Mouse (Mus musculus): ENCODE results near the gene Olfr316. TPM values are rescaled to one million over a fixed set of nuclear protein-coding genes. Genes with fewer than 3 reads are reported as not detected.

The Olfr316 gene
- polyA plus RNA-seq (2015; fragmentation: Illumina TruSeq; extraction: RNeasy Lipid Tissue Mini Kit (QIAGEN cat#74804); ENCODE audit: low read depth, low replicate concordance): 1.3 TPM

GRCm38 (mm10) chr11:58752434-58752833 lies at the start of gene Olfr316:
Gene Olfr316, plus strand, starts transcription at chr11:58752734.

DNA sequence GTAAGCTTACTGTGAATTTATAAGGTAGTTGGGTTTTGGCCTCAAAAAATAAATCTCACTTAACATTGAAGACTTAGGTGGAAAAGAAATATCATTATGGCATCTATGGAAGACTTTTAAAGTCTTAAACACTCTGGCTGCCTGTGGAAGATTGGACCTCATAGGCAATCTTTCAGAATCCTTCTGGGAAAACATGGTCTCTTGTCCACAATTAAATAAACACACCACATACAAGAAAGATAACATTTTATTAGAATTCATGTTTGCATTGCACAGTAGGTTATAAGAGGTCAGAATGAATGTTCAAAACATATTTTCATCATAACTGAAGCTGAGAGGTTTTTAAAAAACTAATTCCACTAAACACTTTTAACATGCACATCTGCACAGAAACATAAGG lies 28.6 kb upstream of the Olfr316 start, which contains the start of gene Olfr318:
Olfr318 (minus strand) TSS at position 101 of the 400 bp plus-strand sequence.

GRCm38 (mm10) chr11:58738792-58739262 lies 13.7 kb upstream of the Olfr316 start, which contains the start of gene Olfr317:
Gene Olfr317, minus strand, starts transcription at chr11:58739212.

GRCm38 (mm10) chr11:58772888-58773287 lies 20.4 kb downstream of the Olfr316 start, which contains the start of gene Olfr315:
Gene Olfr315, plus strand, starts transcription at chr11:58773188.

GRCm38 (mm10) chr11:58782480-58783089 lies 30.1 kb downstream of the Olfr316 start, which contains the start of gene Olfr314:
Gene Olfr314, plus strand, starts transcription at chr11:58782952.

GRCm38 (mm10) chr11:58801558-58802228 lies 49.2 kb downstream of the Olfr316 start, which contains the start of gene Fam183b:
Gene Fam183b, minus strand, starts transcription at chr11:58801960.

Other genes starting within 250 kb of the Olfr316 start
- gene Olfr330, start 217.9 kb upstream of the Olfr316 start, polyA plus RNA-seq (2015; fragmentation: Illumina TruSeq; extraction: RNeasy Lipid Tissue Mini Kit (QIAGEN cat#74804); ENCODE audit: low read depth, low replicate concordance): not detected
- not detected for gene Olfr329-ps, start 206.3 kb upstream of the Olfr316 start, polyA plus RNA-seq (2015; fragmentation: Illumina TruSeq; extraction: RNeasy Lipid Tissue Mini Kit (QIAGEN cat#74804); ENCODE audit: low read depth, low replicate concordance)
- not detected for gene Olfr328, start 197.1 kb upstream of the Olfr316 start, polyA plus RNA-seq (2015; fragmentation: Illumina TruSeq; extraction: RNeasy Lipid Tissue Mini Kit (QIAGEN cat#74804); ENCODE audit: low read depth, low replicate concordance)
- gene Olfr224, start 182.2 kb upstream of the Olfr316 start, polyA plus RNA-seq (2015; fragmentation: Illumina TruSeq; extraction: RNeasy Lipid Tissue Mini Kit (QIAGEN cat#74804); ENCODE audit: low read depth, low replicate concordance): not detected
- gene Olfr325, start 175.0 kb upstream of the Olfr316 start, polyA plus RNA-seq (2015; fragmentation: Illumina TruSeq; extraction: RNeasy Lipid Tissue Mini Kit (QIAGEN cat#74804); ENCODE audit: low read depth, low replicate concordance): not detected
- not detected for gene Olfr324, start 157.6 kb upstream of the Olfr316 start, polyA plus RNA-seq (2015; fragmentation: Illumina TruSeq; extraction: RNeasy Lipid Tissue Mini Kit (QIAGEN cat#74804); ENCODE audit: low read depth, low replicate concordance)
- gene 2210407C18Rik, start 136.7 kb upstream of the Olfr316 start, polyA plus RNA-seq (2015; fragmentation: Illumina TruSeq; extraction: RNeasy Lipid Tissue Mini Kit (QIAGEN cat#74804); ENCODE audit: low read depth, low replicate concordance): not detected
- not detected for gene Olfr323, start 122.2 kb upstream of the Olfr316 start, polyA plus RNA-seq (2015; fragmentation: Illumina TruSeq; extraction: RNeasy Lipid Tissue Mini Kit (QIAGEN cat#74804); ENCODE audit: low read depth, low replicate concordance)
- not detected for gene Trim58, start 112.3 kb upstream of the Olfr316 start, polyA plus RNA-seq (2015; fragmentation: Illumina TruSeq; extraction: RNeasy Lipid Tissue Mini Kit (QIAGEN cat#74804); ENCODE audit: low read depth, low replicate concordance)
- not detected for gene Olfr322, start 94.0 kb upstream of the Olfr316 start, polyA plus RNA-seq (2015; fragmentation: Illumina TruSeq; extraction: RNeasy Lipid Tissue Mini Kit (QIAGEN cat#74804); ENCODE audit: low read depth, low replicate concordance)
- gene Olfr320, start 71.6 kb upstream of the Olfr316 start, polyA plus RNA-seq (2015; fragmentation: Illumina TruSeq; extraction: RNeasy Lipid Tissue Mini Kit (QIAGEN cat#74804); ENCODE audit: low read depth, low replicate concordance): not detected
- not detected for gene Olfr319, start 53.6 kb upstream of the Olfr316 start, polyA plus RNA-seq (2015; fragmentation: Illumina TruSeq; extraction: RNeasy Lipid Tissue Mini Kit (QIAGEN cat#74804); ENCODE audit: low read depth, low replicate concordance)
- gene Olfr318, start 28.7 kb upstream of the Olfr316 start, polyA plus RNA-seq (2015; fragmentation: Illumina TruSeq; extraction: RNeasy Lipid Tissue Mini Kit (QIAGEN cat#74804); ENCODE audit: low read depth, low replicate concordance): not detected
- gene Olfr317, start 13.5 kb upstream of the Olfr316 start, polyA plus RNA-seq (2015; fragmentation: Illumina TruSeq; extraction: RNeasy Lipid Tissue Mini Kit (QIAGEN cat#74804); ENCODE audit: low read depth, low replicate concordance): not detected
- not detected for gene Olfr315, start 20.5 kb downstream of the Olfr316 start, polyA plus RNA-seq (2015; fragmentation: Illumina TruSeq; extraction: RNeasy Lipid Tissue Mini Kit (QIAGEN cat#74804); ENCODE audit: low read depth, low replicate concordance)
- gene Olfr314, start 30.2 kb downstream of the Olfr316 start, polyA plus RNA-seq (2015; fragmentation: Illumina TruSeq; extraction: RNeasy Lipid Tissue Mini Kit (QIAGEN cat#74804); ENCODE audit: low read depth, low replicate concordance): not detected
- 10.0 TPM for gene Fam183b, start 49.2 kb downstream of the Olfr316 start, polyA plus RNA-seq (2015; fragmentation: Illumina TruSeq; extraction: RNeasy Lipid Tissue Mini Kit (QIAGEN cat#74804); ENCODE audit: low read depth, low replicate concordance)
- gene Olfr313, start 62.3 kb downstream of the Olfr316 start, polyA plus RNA-seq (2015; fragmentation: Illumina TruSeq; extraction: RNeasy Lipid Tissue Mini Kit (QIAGEN cat#74804); ENCODE audit: low read depth, low replicate concordance): not detected
- gene Olfr312, start 76.5 kb downstream of the Olfr316 start, polyA plus RNA-seq (2015; fragmentation: Illumina TruSeq; extraction: RNeasy Lipid Tissue Mini Kit (QIAGEN cat#74804); ENCODE audit: low read depth, low replicate concordance): not detected
- not detected for gene Olfr311, start 86.5 kb downstream of the Olfr316 start, polyA plus RNA-seq (2015; fragmentation: Illumina TruSeq; extraction: RNeasy Lipid Tissue Mini Kit (QIAGEN cat#74804); ENCODE audit: low read depth, low replicate concordance)
- gene Gm12258, start 94.4 kb downstream of the Olfr316 start, polyA plus RNA-seq (2015; fragmentation: Illumina TruSeq; extraction: RNeasy Lipid Tissue Mini Kit (QIAGEN cat#74804); ENCODE audit: low read depth, low replicate concordance): 18.0 TPM
- gene 2810021J22Rik, start 114.5 kb downstream of the Olfr316 start, polyA plus RNA-seq (2015; fragmentation: Illumina TruSeq; extraction: RNeasy Lipid Tissue Mini Kit (QIAGEN cat#74804); ENCODE audit: low read depth, low replicate concordance): 7.1 TPM
- gene Zfp39, start 151.5 kb downstream of the Olfr316 start, polyA plus RNA-seq (2015; fragmentation: Illumina TruSeq; extraction: RNeasy Lipid Tissue Mini Kit (QIAGEN cat#74804); ENCODE audit: low read depth, low replicate concordance): 5.3 TPM
- not detected for gene Btnl10, start 165.2 kb downstream of the Olfr316 start, polyA plus RNA-seq (2015; fragmentation: Illumina TruSeq; extraction: RNeasy Lipid Tissue Mini Kit (QIAGEN cat#74804); ENCODE audit: low read depth, low replicate concordance)
- gene Rnf187, start 186.2 kb downstream of the Olfr316 start, polyA plus RNA-seq (2015; fragmentation: Illumina TruSeq; extraction: RNeasy Lipid Tissue Mini Kit (QIAGEN cat#74804); ENCODE audit: low read depth, low replicate concordance): 331 TPM
- 67.2 TPM for gene Hist3h2ba, start 196.2 kb downstream of the Olfr316 start, polyA plus RNA-seq (2015; fragmentation: Illumina TruSeq; extraction: RNeasy Lipid Tissue Mini Kit (QIAGEN cat#74804); ENCODE audit: low read depth, low replicate concordance)
- gene Hist3h2a, start 202.0 kb downstream of the Olfr316 start, polyA plus RNA-seq (2015; fragmentation: Illumina TruSeq; extraction: RNeasy Lipid Tissue Mini Kit (QIAGEN cat#74804); ENCODE audit: low read depth, low replicate concordance): 33.6 TPM
- 5.9 TPM for gene Trim17, start 202.0 kb downstream of the Olfr316 start, polyA plus RNA-seq (2015; fragmentation: Illumina TruSeq; extraction: RNeasy Lipid Tissue Mini Kit (QIAGEN cat#74804); ENCODE audit: low read depth, low replicate concordance)
- 17.7 TPM for gene Trim11, start 225.4 kb downstream of the Olfr316 start, polyA plus RNA-seq (2015; fragmentation: Illumina TruSeq; extraction: RNeasy Lipid Tissue Mini Kit (QIAGEN cat#74804); ENCODE audit: low read depth, low replicate concordance)

All from brain, adult 10 weeks (tissue).